ENCODE assay signal across 8 mouse cellular contexts in genomic region chr11:102026694-102027360, GRCm38 (mm10). TPM values are rescaled to one million over a fixed set of nuclear protein-coding genes. Genes with fewer than 3 reads are reported as not detected.
DNase-seq lines count a peak whose midpoint lies in the region; ATAC-seq and TF ChIP-seq lines count a peak whose summit lies in the region.

No protein-coding gene starts in this region.

- peak; percentile 28 to 33; a peak in 1 of 4 replicates for TF ChIP-seq POLR2A in MEL (IDR thresholded peaks at IDR 0.05; ENCODE audit: control insufficient read depth in 1 of 2, insufficient read depth in 1 of 2, low read depth in 1 of 2, low read length in 2 of 2, poor library complexity in 1 of 2)

- H3K79me2 ChIP-seq in MEL (ENCODE audit: control insufficient read depth, insufficient read depth, low read length, poor library complexity), result no peaks in the 10 kb centered on the region

- H3K4me2 ChIP-seq in forebrain, embryonic 16.5 days (ENCODE audit: low read length), result peak overlapping the region; percentile 56
- H3K4me2 ChIP-seq in lung, embryonic 14.5 days, result peak overlapping the region; percentile 97

- intact Hi-C loops in heart, postnatal 36 days (cut with DNase I), result loop anchor here (1.0 kb wide), 1 partner anchor 13 kb away; no protein-coding TSS in a partner anchor

- peaks cover 0 to 14% of the 10 kb centered on the region in 2 experiments; a peak in 2 of 4 replicates for H3K36me3 ChIP-seq in MEL (ENCODE audit: control insufficient read depth in 1 of 2, insufficient read depth in 2 of 2, low read length in 2 of 2)
- 0 out of 2 replicates have a peak, but pooled peaks cover 2% of the 10 kb centered on the region for H3K36me3 ChIP-seq in forebrain, embryonic 16.5 days (ENCODE audit: control insufficient read depth, insufficient read depth)
- no peaks in the 10 kb centered on the region for H3K36me3 ChIP-seq in lung, embryonic 14.5 days (ENCODE audit: insufficient read depth)

- peaks cover 2 to 22% of the 10 kb centered on the region in 2 experiments; a peak in 3 of 4 replicates for H3K4me1 ChIP-seq in MEL (ENCODE audit: control insufficient read depth in 1 of 2, insufficient read depth in 2 of 2, low read length in 2 of 2)
- peaks cover 28% of the 10 kb centered on the region for H3K4me1 ChIP-seq in forebrain, embryonic 16.5 days (replicated peaks; ENCODE audit: control insufficient read depth, insufficient read depth, low read length)
- H3K4me1 ChIP-seq in lung, embryonic 14.5 days (ENCODE audit: insufficient read depth), result peaks cover 5% of the 10 kb centered on the region; the same call in 1 of the 2 replicates

- no peaks in the 10 kb centered on the region for H3K27me3 ChIP-seq in MEL (ENCODE audit: control insufficient read depth in 1 of 2, insufficient read depth in 2 of 2, low read length in 2 of 2)
- H3K27me3 ChIP-seq in forebrain, embryonic 16.5 days (replicated peaks; ENCODE audit: control insufficient read depth, insufficient read depth, low read length), result no peaks in the 10 kb centered on the region
- H3K27me3 ChIP-seq in lung, embryonic 14.5 days (ENCODE audit: insufficient read depth, low read length), result no peaks in the 10 kb centered on the region

- WGBS in forebrain, embryonic 16.5 days, result under 1% methylated on average over 52 of the region's 73 CpGs
- 1% methylated on average over 67 of the region's 73 CpGs for WGBS in lung, embryonic 14.5 days

- no peak overlapping the region for H3K27ac ChIP-seq in MEL (ENCODE audit: control insufficient read depth, low read depth, low read length)
- H3K27ac ChIP-seq in forebrain, embryonic 16.5 days (ENCODE audit: low read length), result peak overlapping the region; percentile 71
- H3K27ac ChIP-seq in lung, embryonic 14.5 days (ENCODE audit: low read depth), result peak overlapping the region; percentile 63; the same call in 1 of the 2 replicates

- no peak for TF ChIP-seq EP300 in MEL (IDR thresholded peaks at IDR 0.05; ENCODE audit: low read depth in 1 of 2, low read length in 2 of 2)

- no peak for TF ChIP-seq RAD21 in MEL (IDR thresholded peaks at IDR 0.05; ENCODE audit: low read depth, low read length)

- DNase-seq in MEL (ENCODE audit: low read depth, low spot score), result peak; percentile 62
- DNase-seq in cerebellum, adult 11-12 months, result peak; percentile 91
- peak; percentile 68 to 74 for DNase-seq in heart, postnatal 36 days
- DNase-seq in layer of hippocampus, adult 18-20 months (ENCODE audit: low spot score in 2 of 2), result peak; percentile 40 to 65
- peak; percentile 91 for DNase-seq in lung, embryonic 14.5 days
- peak; percentile 55 for DNase-seq in retina, adult 2 months (ENCODE audit: low read depth, low spot score)
- DNase-seq in urinary bladder, postnatal 4 days (ENCODE audit: low spot score in 2 of 2), result peak; percentile 62 to 71

- peak overlapping the region; percentile 75 to 93 for H3K4me3 ChIP-seq in MEL (ENCODE audit: control insufficient read depth in 1 of 2, insufficient read depth in 1 of 2, low read depth in 2 of 2, low read length in 2 of 2)
- H3K4me3 ChIP-seq in forebrain, embryonic 16.5 days (replicated peaks; ENCODE audit: low read length), result peak overlapping the region; percentile 65
- H3K4me3 ChIP-seq in lung, embryonic 14.5 days (ENCODE audit: low read depth, low read length), result peak overlapping the region; percentile 66

- H3K9me3 ChIP-seq in MEL (replicated peaks; ENCODE audit: insufficient read depth, low read length), result no peaks in the 10 kb centered on the region
- H3K9me3 ChIP-seq in forebrain, embryonic 16.5 days (ENCODE audit: control insufficient read depth, low read length), result no peaks in the 10 kb centered on the region
- H3K9me3 ChIP-seq in lung, embryonic 14.5 days (ENCODE audit: low read depth, low read length), result no peaks in the 10 kb centered on the region

- peak; percentile 86 for ATAC-seq in forebrain, embryonic 16.5 days
- peak; percentile 92 for ATAC-seq in lung, embryonic 14.5 days (ENCODE audit: insufficient read depth)

- TF ChIP-seq CTCF in MEL (IDR thresholded peaks at IDR 0.05 in 2 of 3, conservative IDR thresholded peaks at IDR 0.05 in 1 of 3; ENCODE audit: control insufficient read depth in 1 of 3, insufficient read depth in 1 of 3, low read depth in 2 of 3, low read length in 3 of 3, poor library complexity in 1 of 3, severe bottlenecking in 1 of 3), result no peak
- no peak for TF ChIP-seq CTCF in lung, embryonic 14.5 days (IDR thresholded peaks at IDR 0.05; ENCODE audit: low read depth)

- peak overlapping the region; percentile 73 for H3K9ac ChIP-seq in MEL (ENCODE audit: control insufficient read depth, low read depth, low read length, poor library complexity, severe bottlenecking)
- H3K9ac ChIP-seq in forebrain, embryonic 16.5 days (replicated peaks; ENCODE audit: low read depth, low read length), result peak overlapping the region; percentile 72
- peak overlapping the region; percentile 62 for H3K9ac ChIP-seq in lung, embryonic 14.5 days

TF ChIP-seq in MEL, 35 proteins besides CTCF, POLR2A, EP300 and RAD21:
- no peak for TF ChIP-seq CHD1 (IDR thresholded peaks at IDR 0.05; ENCODE audit: low read depth, low read length)
- TF ChIP-seq ZNF384 (IDR thresholded peaks at IDR 0.05; ENCODE audit: low read depth, low read length), result no peak
- peak; percentile 27; the same call in 1 of the 2 replicates for TF ChIP-seq NELFE (IDR thresholded peaks at IDR 0.05; ENCODE audit: low read depth, low read length)
- TF ChIP-seq HCFC1 (IDR thresholded peaks at IDR 0.05; ENCODE audit: low read depth, low read length), result no peak
- TF ChIP-seq MAX (IDR thresholded peaks at IDR 0.05; ENCODE audit: low read length), result no peak
- TF ChIP-seq MAZ (IDR thresholded peaks at IDR 0.05; ENCODE audit: low read depth, low read length), result peak; percentile 16; the same call in 1 of the 2 replicates
- no peak for TF ChIP-seq ZKSCAN1 (IDR thresholded peaks at IDR 0.05; ENCODE audit: low read depth, low read length)
- TF ChIP-seq USF1 (IDR thresholded peaks at IDR 0.05; ENCODE audit: low read depth, low read length), result no peak
- TF ChIP-seq ELF1 (IDR thresholded peaks at IDR 0.05; ENCODE audit: low read depth, low read length), result no peak
- TF ChIP-seq SIN3A (IDR thresholded peaks at IDR 0.05; ENCODE audit: low read length), result peak; percentile 43; the same call in 1 of the 2 replicates
- TF ChIP-seq NRF1 (IDR thresholded peaks at IDR 0.05; ENCODE audit: insufficient read depth, low read depth, low read length, poor library complexity, severe bottlenecking), result no peak

RNA-seq across cellular contexts. Expression of gene Mpp3, which starts 1.4 kb away (rescaled TPM):
- total RNA-seq in MEL (2012; rRNA removed), result 4.6 and 5.5 TPM in 2 replicates
- 1 to 10 TPM in 1 of 2 experiments, not detected in 1; 7.1 TPM for polyA plus RNA-seq in MEL (2012; ENCODE audit: insufficient read depth in 1 of 2, insufficient read length in 2 of 2, low read depth in 1 of 2, low replicate concordance in 2 of 2, missing spikeins in 1 of 2)
- 49.3 and 55.2 TPM in 2 replicates for polyA plus RNA-seq in forebrain, embryonic 16.5 days (2015; fragmentation: Nextera tagmentation; extraction: Ambion mirVana)
- 1 to 10 TPM; 1.7 to 1.9 TPM for total RNA-seq in heart, postnatal 36 days (2021)
- total RNA-seq in layer of hippocampus, adult 18-20 months (2021), result 10 to 100 TPM; 85.5 to 88.9 TPM
- polyA plus RNA-seq in lung, embryonic 14.5 days (2014; fragmentation: Nextera tagmentation; extraction: Ambion mirVana), result 4.0 and 4.9 TPM in 2 replicates

RNA-seq across cellular contexts. Expression of gene Cd300lg, which starts 14.5 kb away (rescaled TPM):
- total RNA-seq in MEL (2012; rRNA removed), result 0.08 TPM in 1 of 2 replicates, not detected in the other
- under 1 TPM in 1 of 2 experiments, not detected in 1; 0.26 TPM for polyA plus RNA-seq in MEL (2012; ENCODE audit: insufficient read depth in 1 of 2, insufficient read length in 2 of 2, low read depth in 1 of 2, low replicate concordance in 2 of 2, missing spikeins in 1 of 2)
- 0.26 and 0.46 TPM in 2 replicates for polyA plus RNA-seq in forebrain, embryonic 16.5 days (2015; fragmentation: Nextera tagmentation; extraction: Ambion mirVana)
- 10 to 100 TPM; 68.3 to 69.5 TPM for total RNA-seq in heart, postnatal 36 days (2021)
- not detected for total RNA-seq in layer of hippocampus, adult 18-20 months (2021)
- 0.17 and 0.23 TPM in 2 replicates for polyA plus RNA-seq in lung, embryonic 14.5 days (2014; fragmentation: Nextera tagmentation; extraction: Ambion mirVana)

RNA-seq across cellular contexts. Expression of gene Dusp3, which starts 40.0 kb away (rescaled TPM):
- total RNA-seq in MEL (2012; rRNA removed), result 18.4 and 18.7 TPM in 2 replicates
- 10 to 100 TPM; 29.8 to 35.5 TPM for polyA plus RNA-seq in MEL (2012; ENCODE audit: insufficient read depth in 1 of 2, insufficient read length in 2 of 2, low read depth in 1 of 2, low replicate concordance in 2 of 2, missing spikeins in 1 of 2)
- 12.7 and 14.5 TPM in 2 replicates for polyA plus RNA-seq in forebrain, embryonic 16.5 days (2015; fragmentation: Nextera tagmentation; extraction: Ambion mirVana)
- 100 to 1,000 TPM; 113 to 123 TPM for total RNA-seq in heart, postnatal 36 days (2021)
- total RNA-seq in layer of hippocampus, adult 18-20 months (2021), result 100 to 1,000 TPM; 158 TPM
- polyA plus RNA-seq in lung, embryonic 14.5 days (2014; fragmentation: Nextera tagmentation; extraction: Ambion mirVana), result 15.7 and 16.9 TPM in 2 replicates

RNA-seq across cellular contexts. Expression of gene Cfap97d1, which starts 42.7 kb away (rescaled TPM):
- total RNA-seq in MEL (2012; rRNA removed), result not detected in 2 replicates
- polyA plus RNA-seq in MEL (2012; ENCODE audit: insufficient read depth in 1 of 2, insufficient read length in 2 of 2, low read depth in 1 of 2, low replicate concordance in 2 of 2, missing spikeins in 1 of 2), result not detected
- polyA plus RNA-seq in forebrain, embryonic 16.5 days (2015; fragmentation: Nextera tagmentation; extraction: Ambion mirVana), result not detected in 2 replicates
- total RNA-seq in heart, postnatal 36 days (2021), result not detected
- not detected for total RNA-seq in layer of hippocampus, adult 18-20 months (2021)
- polyA plus RNA-seq in lung, embryonic 14.5 days (2014; fragmentation: Nextera tagmentation; extraction: Ambion mirVana), result not detected in 2 replicates

Comparison
In these comparisons a context has a peak if more than half of its experiments do, and no peak if none do; other contexts are left out.
1. RNA of gene Mpp3, which starts 1.4 kb away (total RNA-seq): 85.5 to 88.9 TPM in layer of hippocampus, adult 18-20 months; 4.6 to 5.5 TPM in MEL and 1.7 to 1.9 TPM in heart, postnatal 36 days; every median in the first group is over 10 times any median in the second.
2. RNA of gene Cd300lg, which starts 14.5 kb away (total RNA-seq): 68.3 to 69.5 TPM in heart, postnatal 36 days; not detected in layer of hippocampus, adult 18-20 months and 0.08 TPM in MEL; every median in the first group is over 10 times any median in the second.
3. Peak in every context shown above with its lines, with median percentiles within 50 percentile points of each other: DNase-seq, H3K4me3 ChIP-seq and H3K9ac ChIP-seq.